Mouse (Mus musculus): ENCODE measurements around the gene Eps15.

DNA sequence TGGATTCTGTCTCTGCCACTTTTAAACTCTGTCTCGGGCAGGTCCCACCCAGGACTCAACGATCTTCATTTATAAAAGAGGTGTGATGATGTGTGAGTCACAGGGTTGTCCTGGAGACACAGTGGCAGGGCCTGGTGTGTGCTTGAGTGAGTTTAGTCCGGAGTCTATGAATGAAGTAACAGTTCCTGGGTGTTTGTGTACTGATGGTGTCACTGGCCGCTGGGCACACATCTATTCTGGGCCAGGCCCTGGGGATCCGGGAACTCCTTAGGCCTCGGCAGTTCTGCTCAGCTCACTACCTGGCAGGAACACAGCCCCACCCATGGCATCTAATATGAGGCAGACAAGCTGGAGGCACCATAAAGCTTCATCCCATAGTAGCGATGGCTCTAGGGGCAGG, 141.5 kb downstream of the Eps15 start:
- TF ChIP-seq POLR2A (IDR thresholded peaks at IDR 0.05; ENCODE audit: extremely low read depth, insufficient read depth, low read length) (no peak), CTCF (IDR thresholded peaks at IDR 0.05; ENCODE audit: extremely low read depth, insufficient read depth, low read length) (no peak)
